Mouse (Mus musculus) ES-E14 (cell line): ENCODE results near the gene Slc13a3. TPM values are rescaled to one million over a fixed set of nuclear protein-coding genes. Genes with fewer than 3 reads are reported as not detected.

Experiments
- DNase-seq: peaks from one replicate; pipeline ENCODE4 v3.0.0-alpha.2; 2013; ENCODE audit warnings: low read depth, low spot score
- H3K27ac ChIP-seq: 2 replicates; pipeline ENCODE4 v1.5.1; 2012; ENCODE audit warnings: low read depth, mild to moderate bottlenecking, low read length, moderate library complexity, mixed read lengths; ENCODE audit not compliant: poor library complexity, insufficient read depth, severe bottlenecking
- H3K36me3 ChIP-seq: 2 replicates; pipeline ENCODE4 v1.6.1; 2012; ENCODE audit warnings: mild to moderate bottlenecking, low read length, moderate library complexity, mixed read lengths; ENCODE audit not compliant: control insufficient read depth, poor library complexity, insufficient read depth, severe bottlenecking
- H3K4me1 ChIP-seq, 2 experiments: fragments of 150-350 bp in 1 of 2; sonication (generic) in 1 of 2; 2 replicates each; pipeline ENCODE4 v1.6.1; 2012; ENCODE audit warnings: low read length in 2 of 2, mild to moderate bottlenecking in 1 of 2, mixed read lengths in 1 of 2; ENCODE audit not compliant: control insufficient read depth in 2 of 2, insufficient read depth in 2 of 2, poor library complexity in 1 of 2
- H3K4me3 ChIP-seq, 2 experiments: fragments of 150-350 bp in 1 of 2; sonication (generic) in 1 of 2; 2 replicates each; pipeline ENCODE4 v1.5.1; 2012; ENCODE audit warnings: low read length in 2 of 2, low read depth in 1 of 2, mild to moderate bottlenecking in 1 of 2, mixed read lengths in 1 of 2; ENCODE audit not compliant: insufficient read depth in 1 of 2, poor library complexity in 1 of 2, severe bottlenecking in 1 of 2
- H3K9ac ChIP-seq: 2 replicates; pipeline ENCODE4 v1.6.1; 2012; ENCODE audit warnings: low read depth, mild to moderate bottlenecking, low read length, mixed read lengths; ENCODE audit not compliant: poor library complexity, insufficient read depth, severe bottlenecking
- H3K9me3 ChIP-seq: fragments of 150-350 bp; sonication (generic); 2 replicates; pipeline ENCODE4 v1.6.1; 2012; ENCODE audit warnings: low read depth, mild to moderate bottlenecking, low read length; ENCODE audit not compliant: control insufficient read depth, insufficient read depth
- CHD2 ChIP-seq: IDR thresholded peaks from 2 replicates; pipeline ENCODE4 v1.6.1; 2014; ENCODE audit warnings: mild to moderate bottlenecking, low read depth, low read length, inconsistent platforms
- HCFC1 ChIP-seq: IDR thresholded peaks from 2 replicates; pipeline ENCODE4 v1.6.1; 2012; ENCODE audit warnings: low read length, inconsistent platforms, borderline replicate concordance; ENCODE audit not compliant: insufficient read depth
- MAFK ChIP-seq: IDR thresholded peaks from 2 replicates; pipeline ENCODE4 v1.6.1; 2014; ENCODE audit warnings: mild to moderate bottlenecking, low read depth, low read length, inconsistent platforms; ENCODE audit not compliant: insufficient read depth
- ZC3H11A ChIP-seq: IDR thresholded peaks from 2 replicates; pipeline ENCODE4 v1.6.1; 2012; ENCODE audit warnings: low read depth, mild to moderate bottlenecking, inconsistent platforms, low read length, borderline replicate concordance
- ZNF384 ChIP-seq: IDR thresholded peaks from 2 replicates; pipeline ENCODE4 v1.6.1; 2012; ENCODE audit warnings: low read depth, low read length, inconsistent platforms
- in situ Hi-C, 2 experiments: fragments of 600-800 bp; cut with MboI; formaldehyde crosslinking; loops; one replicate each; pipeline ENCODE4 v1.15.1; 2025; ENCODE audit warnings: low sequenced_read_pairs in 2 of 2, inconsistent platforms in 1 of 2; ENCODE audit not compliant: unreplicated experiment in 2 of 2
- total RNA-seq: library from RNA; depleted of rRNA; stranded (reverse); fragments of 300-350 nt; gene quantifications from 2 replicates; pipeline ENCODE4 v1.2.3, GENCODE M21; 2012

Gene Slc13a3
- total RNA-seq, 1 experiment = 0.22 TPM

- H3K36me3 ChIP-seq = no peaks in the 10 kb centered on the region
- H3K27ac ChIP-seq = no peak overlapping the region
- DNase-seq = peak; percentile 53
- no peak overlapping the region for H3K4me3 ChIP-seq
- TF ChIP-seq HCFC1 = no peak
- no peak for TF ChIP-seq MAFK
- TF ChIP-seq ZC3H11A = no peak
- H3K9me3 ChIP-seq = no peaks in the 10 kb centered on the region
- in situ Hi-C loops = no loop called here
- H3K9ac ChIP-seq = no peak overlapping the region
- H3K4me1 ChIP-seq = 0 out of 4 replicates have a peak, but pooled peaks cover 0 to 2% of the 10 kb centered on the region in 2 experiments
Measured at GRCm38 (mm10) chr2:165456710-165457109, 16.3 kb downstream of the Slc13a3 start.

- H3K36me3 ChIP-seq = no peaks in the 10 kb centered on the region
- H3K4me3 ChIP-seq = no peak overlapping the region
- no peak overlapping the region for H3K27ac ChIP-seq
- TF ChIP-seq MAFK (no peak), ZC3H11A (no peak), HCFC1 (no peak), CHD2 (no peak), ZNF384 (no peak)
- H3K4me1 ChIP-seq = no peaks in the 10 kb centered on the region
- H3K9ac ChIP-seq = no peak overlapping the region
- H3K9me3 ChIP-seq = no peaks in the 10 kb centered on the region
- no peak for DNase-seq
- in situ Hi-C loops = no loop called here
Measured at GRCm38 (mm10) chr2:165452730-165453693, 20.0 kb downstream of the Slc13a3 start.

- in situ Hi-C loops = no loop called here
- Histone ChIP-seq H3K9me3 (no peaks in the 10 kb centered on the region), H3K4me1 (no peaks in the 10 kb centered on the region), H3K27ac (no peak overlapping the region), H3K4me3 (no peak overlapping the region), H3K9ac (no peak overlapping the region), H3K36me3 (no peaks in the 10 kb centered on the region)
- TF ChIP-seq HCFC1 (no peak), MAFK (no peak), ZNF384 (no peak), ZC3H11A (no peak), CHD2 (no peak)
- no peak for DNase-seq
Measured at GRCm38 (mm10) chr2:165448475-165448874, 24.6 kb downstream of the Slc13a3 start.

- H3K4me3 ChIP-seq = no peak overlapping the region
- H3K36me3 ChIP-seq = no peaks in the 10 kb centered on the region
- TF ChIP-seq HCFC1 (no peak), MAFK (no peak), CHD2 (no peak), ZNF384 (no peak), ZC3H11A (no peak)
- H3K4me1 ChIP-seq = no peaks in the 10 kb centered on the region
- H3K9me3 ChIP-seq = no peaks in the 10 kb centered on the region
- DNase-seq = no peak
- H3K9ac ChIP-seq = no peak overlapping the region
- in situ Hi-C loops = no loop called here
- no peak overlapping the region for H3K27ac ChIP-seq
Measured at GRCm38 (mm10) chr2:165444861-165445260, 28.2 kb downstream of the Slc13a3 start.

GRCm38 (mm10) chr2:165442981-165443380 is 30.0 kb downstream of the Slc13a3 start:
- Histone ChIP-seq H3K36me3 (no peaks in the 10 kb centered on the region), H3K9ac (no peak overlapping the region)

More at GRCm38 (mm10) chr2:165442981-165443380, 30.0 kb downstream of the Slc13a3 start:
- no peaks in the 10 kb centered on the region for H3K9me3 ChIP-seq
- TF ChIP-seq ZNF384 (no peak), CHD2 (no peak), HCFC1 (no peak), MAFK (no peak), ZC3H11A (no peak)
- H3K4me3 ChIP-seq = no peak overlapping the region
- H3K4me1 ChIP-seq = no peaks in the 10 kb centered on the region
- no peak for DNase-seq
- in situ Hi-C loops = no loop called here
- H3K27ac ChIP-seq = no peak overlapping the region
